Mouse (Mus musculus) heart, postnatal 4 days (tissue): ENCODE data around the gene Pdlim5. TPM values are rescaled to one million over a fixed set of nuclear protein-coding genes. Genes with fewer than 3 reads are reported as not detected.
A peak's percentile ranks its signal among the peaks of the same experiment; 100 is the strongest.
"Not testable (repeated sequence)": the region's sequence is repeated elsewhere in the genome, so short reads cannot be mapped to it uniquely, and the experiment has no call there.

Experiments
- DNase-seq: peaks from one replicate; pipeline ENCODE4 v3.0.0; 2021
- total RNA-seq, 2 experiments: library from RNA; stranded (reverse); gene quantifications; 2 replicates each; pipeline ENCODE4 v1.2.3; 2021

Pdlim5 gene
- total RNA-seq, result 100 to 1,000 TPM; 480 to 524 TPM

DNA sequence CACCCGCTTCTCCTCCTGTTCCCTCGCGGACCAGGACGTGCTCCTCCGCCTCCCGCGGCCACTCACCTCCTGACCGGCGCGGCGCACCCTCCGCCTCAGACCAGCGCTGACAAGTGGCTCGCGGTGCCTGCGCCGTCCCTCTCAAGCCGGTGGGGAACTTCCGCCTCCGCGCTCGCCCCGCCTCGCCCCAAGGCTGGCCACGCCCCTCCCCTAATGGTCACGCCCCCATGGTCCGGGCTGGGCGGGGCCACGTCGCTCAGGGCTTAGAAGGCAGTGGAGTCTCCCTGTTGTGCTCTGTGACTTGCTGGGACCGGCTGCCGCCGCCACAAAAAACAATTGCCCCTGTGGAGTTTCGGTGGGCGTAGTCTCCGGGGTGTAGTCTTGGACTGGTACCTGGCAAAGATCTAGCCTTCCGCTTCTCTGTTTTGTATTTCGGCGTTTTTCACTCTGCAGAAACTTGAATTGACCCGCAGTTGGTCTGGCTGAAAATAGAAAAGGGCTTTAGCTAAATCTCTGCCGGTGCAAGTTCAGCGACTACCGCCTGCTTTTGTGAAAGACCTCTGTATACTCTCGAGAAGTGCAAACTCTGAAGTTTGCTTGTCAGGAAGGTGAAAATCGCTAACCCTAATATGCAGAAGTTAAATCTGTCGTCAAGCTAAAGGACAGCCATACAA lies at the start of gene Pdlim5:
Gene Pdlim5 (minus strand): TSS at position 177 of the 674 bp plus-strand sequence.
- peak; percentile 99 for DNase-seq

DNA sequence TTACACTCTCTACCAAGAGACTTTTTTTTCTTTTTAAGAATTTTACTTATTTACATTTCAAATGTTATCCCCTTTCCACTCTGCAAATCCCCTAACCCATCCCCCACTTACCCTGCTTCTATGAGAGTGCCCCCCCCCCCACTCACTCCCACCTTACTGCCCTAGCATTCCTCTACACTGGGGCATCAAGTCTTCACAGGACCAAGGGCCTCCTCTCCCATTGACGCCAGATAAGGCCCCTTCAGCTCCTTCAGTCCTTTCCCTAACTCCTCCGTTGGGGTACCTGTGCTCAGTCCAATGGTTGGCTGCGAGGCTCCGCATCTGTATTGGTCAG lies 48.2 kb upstream of the Pdlim5 start:
- DNase-seq, result no peak

DNA sequence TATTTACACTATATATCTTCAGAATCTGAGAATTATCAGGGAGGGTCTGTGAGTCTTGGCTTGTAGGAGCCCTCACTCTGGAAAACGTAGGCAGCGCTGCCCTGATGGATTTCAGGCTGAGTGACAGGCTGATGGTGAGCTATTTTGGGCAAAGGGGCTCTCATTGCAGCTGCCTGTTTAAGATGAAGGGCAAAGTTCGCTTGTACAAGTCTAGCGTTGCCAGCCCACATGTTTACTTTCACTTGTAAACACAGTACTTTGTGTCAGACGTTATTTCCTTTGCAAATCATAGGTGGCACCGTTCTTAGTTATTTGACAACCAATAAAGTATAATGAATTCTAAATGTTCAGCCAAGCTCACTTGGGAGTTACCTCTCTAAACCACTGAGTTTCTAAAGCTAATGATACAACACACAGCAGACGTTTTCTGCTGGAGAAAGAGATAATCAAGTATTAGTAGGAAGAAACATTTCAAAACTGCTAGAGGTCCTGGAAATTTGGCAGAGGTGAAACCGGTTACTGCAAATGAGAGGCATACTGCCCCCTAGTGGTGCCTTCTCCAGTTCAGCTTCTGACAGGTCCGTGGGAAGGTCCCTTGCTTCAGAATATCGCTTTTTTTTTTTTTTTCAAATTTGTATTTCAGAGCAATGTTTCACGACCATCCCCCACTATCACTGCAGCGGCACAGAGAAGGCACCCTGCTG lies 47.7 kb upstream of the Pdlim5 start:
- DNase-seq, result peak; percentile 97

DNA sequence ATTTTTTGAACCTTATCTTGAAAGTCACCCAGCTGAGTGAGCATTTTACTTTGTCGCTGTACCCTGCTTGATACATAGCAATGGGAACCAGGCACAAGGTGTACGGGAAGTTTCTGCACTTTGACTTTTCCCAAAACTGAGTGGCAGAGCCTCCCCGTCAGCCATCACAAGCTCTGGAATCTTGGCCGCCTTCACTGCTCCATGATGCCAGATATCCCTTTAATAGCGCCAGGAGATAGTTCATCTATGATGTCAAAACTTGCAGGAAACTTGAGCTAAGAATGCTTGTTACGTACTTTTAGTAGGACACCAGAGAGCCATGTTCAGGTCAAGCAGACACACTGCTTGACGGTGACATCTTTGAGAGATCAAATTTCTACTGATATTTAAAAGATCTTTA lies 46.7 kb upstream of the Pdlim5 start:
- peak; percentile 55 for DNase-seq

DNA sequence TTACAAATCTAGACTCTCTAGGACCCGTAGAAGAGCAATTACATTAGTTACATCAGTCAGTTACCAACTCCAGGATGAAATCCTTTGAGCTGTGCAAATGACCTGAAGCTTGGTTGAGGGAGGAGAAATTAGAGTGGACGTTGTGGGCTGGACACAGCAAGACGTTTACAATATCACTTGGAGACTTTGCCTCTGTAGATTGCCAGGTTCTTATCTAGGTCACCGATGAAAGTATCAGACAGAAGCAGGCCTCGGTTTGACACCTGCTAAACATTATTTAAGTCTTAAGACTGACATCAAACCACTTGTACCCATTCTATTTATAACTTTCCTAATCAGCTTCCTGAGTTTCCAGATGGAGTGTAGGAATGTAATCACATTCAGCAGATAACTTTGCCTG lies 45.6 kb upstream of the Pdlim5 start:
- no peak for DNase-seq

DNA sequence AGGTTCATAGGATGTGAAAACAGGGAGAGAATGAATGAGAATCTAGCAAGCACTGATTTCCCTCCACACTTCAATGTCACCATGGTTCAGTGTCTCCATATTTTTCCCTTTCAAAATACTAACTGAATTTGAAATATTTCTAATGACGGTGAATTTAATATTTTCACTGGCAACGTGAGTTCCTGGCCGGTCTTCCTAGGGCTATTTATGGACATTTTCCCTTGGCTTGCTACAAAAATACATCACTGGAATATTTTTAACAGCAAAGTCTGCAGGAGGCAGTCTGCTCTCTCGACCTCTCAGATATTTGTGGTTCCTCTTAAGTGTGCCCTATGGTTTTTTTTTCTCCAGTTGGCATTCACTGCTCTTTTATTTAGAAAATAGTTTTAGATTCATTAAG lies 44.7 kb upstream of the Pdlim5 start:
- peak; percentile 24 for DNase-seq

DNA sequence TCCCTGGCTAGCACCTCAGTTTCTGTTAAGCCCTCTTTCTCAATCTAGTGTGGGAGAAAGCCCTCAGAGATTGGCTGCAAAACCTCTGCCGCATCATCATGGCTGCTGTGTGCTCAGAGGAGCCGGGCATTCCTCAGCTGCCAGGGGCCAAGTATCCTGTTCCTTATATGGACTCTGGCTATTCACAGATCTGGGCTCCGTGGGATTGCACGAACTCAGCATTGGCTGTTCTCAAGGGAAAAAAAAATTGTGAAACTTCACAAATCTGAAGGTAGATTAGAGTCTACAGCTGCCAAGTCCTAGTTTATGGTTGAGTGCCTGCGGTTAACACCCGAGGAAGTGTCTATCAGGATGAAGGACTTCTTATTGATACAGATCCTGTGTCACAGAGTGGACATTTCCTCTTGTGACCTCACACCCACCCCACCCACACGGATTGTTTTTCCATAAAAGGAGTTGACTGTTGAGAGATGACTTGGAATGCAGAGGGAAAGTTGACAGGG lies 44.1 kb upstream of the Pdlim5 start:
- peak; percentile 77 for DNase-seq

DNA sequence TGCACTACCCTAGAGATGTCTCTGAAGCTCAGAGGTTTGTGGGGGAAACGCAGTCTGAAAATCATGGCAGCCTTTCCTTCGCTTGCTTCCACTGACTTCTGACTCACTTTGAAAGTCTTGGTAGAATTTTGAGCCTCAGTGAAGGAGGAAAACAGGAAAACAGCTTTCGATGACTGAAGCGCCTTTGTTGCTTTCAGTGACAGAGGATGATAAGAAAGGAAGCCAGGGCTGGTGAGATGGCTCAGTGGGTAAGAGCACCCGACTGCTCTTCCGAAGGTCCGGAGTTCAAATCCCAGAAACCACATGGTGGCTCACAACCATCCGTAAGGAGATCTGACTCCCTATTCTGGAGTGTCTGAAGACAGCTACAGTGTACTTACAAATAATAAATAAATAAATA lies 43.1 kb upstream of the Pdlim5 start:
- not testable (repeated sequence) for DNase-seq

DNA sequence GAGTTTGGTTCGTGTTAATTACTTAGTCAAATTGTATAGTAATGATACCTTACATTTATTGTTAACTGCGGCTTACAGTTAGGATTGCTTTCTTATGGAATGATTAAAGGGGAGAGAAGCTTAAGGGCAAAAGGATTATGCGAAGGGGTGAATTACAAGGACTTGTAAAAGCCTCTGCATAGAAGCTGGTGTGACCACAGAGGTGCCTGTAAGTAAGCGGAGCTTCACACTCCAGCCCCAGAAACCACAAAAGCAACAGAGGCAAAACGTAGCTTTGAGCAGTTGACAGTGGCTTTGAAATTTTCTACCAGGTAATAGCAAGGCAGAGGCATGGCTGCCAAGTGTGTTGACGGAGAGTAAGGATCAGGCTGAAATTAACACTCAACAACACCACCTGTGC lies 41.3 kb upstream of the Pdlim5 start:
- DNase-seq, result no peak

DNA sequence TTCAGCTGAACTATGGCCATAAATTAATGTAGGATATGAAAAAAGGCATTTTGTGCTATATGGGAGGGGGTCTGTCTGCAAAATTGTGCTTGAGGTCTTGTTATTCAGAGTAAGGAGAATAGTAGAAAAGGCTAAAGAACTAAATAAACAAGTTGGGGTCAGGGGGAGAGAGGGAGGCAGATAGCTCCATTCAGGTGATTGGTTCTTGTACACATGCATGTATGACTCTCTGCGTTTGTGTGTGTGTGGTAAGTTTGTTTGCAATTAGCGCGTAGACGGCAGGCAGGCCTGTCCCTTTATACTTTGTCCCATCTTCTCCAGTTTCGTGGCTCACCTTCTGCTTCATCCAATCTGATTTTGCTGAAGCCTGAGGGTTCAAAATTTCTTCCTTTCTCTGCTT lies 40.7 kb upstream of the Pdlim5 start:
- no peak for DNase-seq

DNA sequence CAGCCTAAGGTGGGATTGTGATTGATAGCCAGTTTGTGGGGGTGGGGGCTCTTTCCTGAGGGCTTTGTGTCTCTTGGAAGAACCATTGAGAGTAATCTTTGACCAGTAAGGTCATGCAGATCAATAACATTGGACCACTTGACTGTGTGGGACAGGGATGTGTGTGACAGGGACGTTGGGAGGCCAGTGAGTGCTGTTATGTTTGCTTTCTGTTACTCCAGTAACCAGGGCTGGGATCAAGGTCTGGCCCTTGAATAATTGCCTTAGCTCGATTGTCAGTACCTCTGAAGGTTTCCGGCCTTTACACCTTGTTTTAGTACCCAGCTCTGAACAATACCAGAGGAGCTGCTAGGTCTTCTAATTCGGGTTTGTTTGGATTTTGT lies 39.3 kb upstream of the Pdlim5 start:
- DNase-seq, result no peak

DNA sequence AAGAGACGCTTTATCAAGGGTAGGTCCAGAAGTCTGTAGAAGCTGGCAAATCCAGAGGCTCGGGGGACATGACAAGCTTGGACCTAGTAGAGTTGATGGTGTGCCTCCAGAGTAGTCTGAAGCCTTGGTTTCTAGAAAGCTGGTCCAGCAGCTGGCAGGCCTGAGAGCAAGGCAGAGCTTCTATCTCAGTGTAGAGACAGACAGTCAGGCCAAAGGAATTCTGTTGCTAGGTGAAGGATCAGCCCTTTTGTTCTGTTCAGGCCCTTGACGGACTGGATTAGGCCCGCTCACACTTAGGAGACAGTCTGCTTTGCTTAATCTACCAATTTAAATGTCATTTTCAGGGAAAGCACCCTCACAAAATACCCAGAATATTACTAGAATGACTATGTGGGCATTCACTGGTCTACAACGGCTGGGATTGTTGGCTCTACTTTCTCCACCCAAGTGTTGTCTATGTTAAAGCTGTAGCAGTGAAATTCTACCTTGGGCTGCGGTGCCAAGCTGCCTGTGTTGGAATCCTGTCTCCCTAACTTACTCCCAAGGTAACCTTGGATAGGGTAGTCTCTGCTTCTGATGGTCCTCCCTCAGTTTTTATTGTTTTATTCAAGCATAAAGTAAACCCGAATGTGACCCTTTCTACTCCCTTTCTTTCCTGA lies 38.8 kb upstream of the Pdlim5 start:
- no peak for DNase-seq

DNA sequence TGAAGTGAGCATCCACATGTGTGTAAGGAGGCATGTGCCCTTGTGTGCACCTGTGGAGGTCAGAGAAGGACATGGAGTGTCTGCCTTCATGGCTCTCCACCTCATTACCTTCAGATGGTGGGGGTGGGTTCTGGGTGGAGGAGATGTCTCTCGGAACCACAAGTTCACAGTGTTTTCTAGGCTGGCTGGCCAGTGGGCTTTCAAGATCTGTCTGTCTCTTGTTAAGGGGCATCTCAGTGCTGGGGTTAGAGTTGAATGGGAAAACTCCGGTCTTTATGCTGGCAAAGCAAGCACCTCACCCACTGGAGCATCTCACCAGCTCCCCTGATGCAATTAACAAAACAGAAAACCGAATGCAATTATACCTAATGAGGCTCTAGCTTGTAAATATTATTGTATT lies 36.0 kb upstream of the Pdlim5 start:
- no peak for DNase-seq

DNA sequence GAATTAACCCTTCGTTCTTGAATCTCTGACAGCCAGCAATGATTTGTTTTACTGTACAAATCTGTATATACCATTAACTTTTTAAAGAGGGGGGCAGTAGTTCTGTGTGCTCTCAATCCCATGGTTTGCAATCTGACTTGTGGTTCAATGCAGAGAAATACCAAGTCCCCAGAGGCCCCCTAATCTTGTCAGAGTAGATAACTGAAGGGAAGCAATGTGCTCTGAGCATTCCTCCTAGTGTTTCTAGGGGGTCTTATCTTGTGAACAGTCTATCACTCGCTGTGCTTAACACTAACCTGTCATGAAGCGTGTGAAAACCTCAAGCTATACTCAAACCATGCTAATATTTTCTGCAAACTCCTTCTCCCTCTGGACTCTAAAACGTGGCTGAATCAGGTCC lies 34.6 kb upstream of the Pdlim5 start:
- no peak for DNase-seq

DNA sequence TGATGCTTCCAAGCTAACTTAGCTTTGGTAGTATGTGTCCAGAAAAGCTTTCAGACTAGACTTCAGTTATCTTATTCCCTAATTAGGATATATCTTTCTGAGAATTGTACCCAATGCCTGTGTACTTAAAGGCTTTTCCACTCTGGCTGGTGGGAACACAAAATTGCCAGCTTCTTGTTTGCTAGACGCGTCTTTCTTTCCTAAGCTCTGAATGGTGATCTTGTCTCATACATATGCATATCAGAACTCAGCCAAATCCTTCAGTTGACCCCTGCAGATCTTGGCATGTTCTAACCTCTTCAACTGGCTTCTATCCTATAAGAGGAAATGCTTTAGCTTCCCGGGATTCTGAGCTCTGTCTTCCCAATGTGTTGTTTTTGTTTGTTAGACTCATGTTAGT lies 31.3 kb upstream of the Pdlim5 start:
- DNase-seq, result no peak

DNA sequence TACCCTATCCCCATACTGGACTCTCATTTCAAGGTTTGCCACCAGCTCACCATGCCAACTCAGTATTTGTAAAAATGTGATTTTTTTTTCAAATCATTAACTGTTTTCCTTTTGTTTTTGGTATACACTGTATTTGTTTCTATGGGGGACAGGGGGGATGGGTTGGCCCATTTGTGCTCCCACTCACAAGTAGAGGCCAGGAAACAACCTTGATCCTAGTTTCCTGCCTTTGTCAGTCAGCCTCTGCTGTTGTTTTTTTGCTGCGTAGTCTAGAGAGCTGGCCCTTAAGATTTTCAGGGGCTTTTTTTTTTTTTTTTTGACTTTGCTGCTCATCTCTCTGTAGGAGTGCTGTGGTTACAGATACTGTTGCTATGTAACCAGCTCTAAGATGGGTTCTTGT lies 28.6 kb upstream of the Pdlim5 start:
- DNase-seq, result no peak

DNA sequence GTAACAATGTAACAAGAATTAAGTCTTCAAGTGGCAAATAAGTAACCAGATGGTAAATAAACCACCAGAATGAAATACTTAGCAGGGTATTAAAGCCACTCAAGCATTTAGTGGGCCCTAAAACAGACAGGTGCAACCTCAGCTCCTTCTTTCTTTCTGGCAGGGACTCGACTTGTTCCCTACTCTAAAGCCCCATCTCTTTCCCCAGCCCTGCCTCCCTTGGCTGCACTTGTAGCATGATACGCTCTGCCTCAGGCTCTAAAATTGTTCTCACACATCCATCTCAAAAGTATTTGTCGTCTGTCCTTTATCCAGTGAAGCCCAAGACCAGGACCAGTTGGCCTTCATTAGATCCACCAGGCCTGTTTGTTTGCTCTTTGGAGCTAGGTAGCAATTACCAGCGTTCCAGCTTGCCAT lies 28.0 kb upstream of the Pdlim5 start:
- DNase-seq, result no peak

DNA sequence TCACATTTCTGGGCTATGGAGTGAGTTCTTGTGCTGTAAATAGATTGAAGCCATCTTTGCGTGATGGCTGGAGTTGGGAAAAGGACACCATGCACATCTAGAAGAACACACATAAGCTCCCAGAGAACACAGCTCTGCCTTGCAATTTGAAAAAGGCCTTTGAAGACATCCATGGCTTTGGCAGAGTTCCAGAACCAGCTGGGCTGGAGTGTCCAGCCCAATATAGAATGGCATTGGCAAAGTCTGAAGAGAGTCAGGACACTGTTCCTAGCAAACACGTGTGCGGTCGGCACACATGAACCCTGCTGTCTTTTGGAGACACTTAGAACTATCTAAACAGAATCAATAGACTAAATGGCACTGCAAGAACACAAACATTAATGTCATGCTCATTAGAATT lies 26.7 kb upstream of the Pdlim5 start:
- DNase-seq, result peak; percentile 70

DNA sequence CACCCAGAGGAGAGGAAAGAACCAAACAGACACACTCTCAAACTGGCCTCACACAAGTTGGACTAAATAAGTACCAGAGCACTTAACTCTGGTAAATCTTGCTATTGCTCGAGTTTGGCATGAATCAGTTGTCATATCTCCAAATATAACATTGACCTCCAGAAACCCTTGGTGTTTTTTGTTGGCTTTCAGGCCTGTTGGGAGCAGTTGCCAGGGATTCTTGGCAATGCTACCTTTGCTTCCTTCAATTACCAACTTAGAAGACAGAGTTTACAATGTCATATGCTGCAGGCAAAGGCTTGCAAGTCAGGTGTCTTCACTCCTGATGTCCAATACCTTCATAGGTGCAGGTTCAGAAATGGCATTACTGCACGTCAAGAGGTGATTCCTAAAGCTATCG lies 26.0 kb upstream of the Pdlim5 start:
- DNase-seq, result no peak

DNA sequence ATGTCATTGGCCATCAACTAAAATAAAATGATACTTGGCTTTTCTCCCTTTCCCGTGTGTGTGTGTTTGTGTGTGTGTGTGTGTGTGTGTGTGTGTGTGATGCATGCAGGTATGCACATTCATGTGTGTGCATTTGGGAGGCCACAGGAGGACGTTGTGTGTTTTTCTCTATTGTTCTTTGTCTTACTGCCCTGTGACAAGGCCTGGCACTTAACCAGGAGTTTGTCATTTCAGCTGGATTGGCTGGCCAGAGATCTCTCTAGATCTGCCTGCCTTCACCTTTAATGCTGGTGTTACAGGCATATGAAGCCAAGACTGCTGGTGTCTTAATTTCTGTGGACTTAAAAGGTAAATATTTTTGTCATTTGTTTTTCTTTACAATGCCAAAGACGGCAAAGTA lies 22.5 kb upstream of the Pdlim5 start:
- DNase-seq, result no peak

DNA sequence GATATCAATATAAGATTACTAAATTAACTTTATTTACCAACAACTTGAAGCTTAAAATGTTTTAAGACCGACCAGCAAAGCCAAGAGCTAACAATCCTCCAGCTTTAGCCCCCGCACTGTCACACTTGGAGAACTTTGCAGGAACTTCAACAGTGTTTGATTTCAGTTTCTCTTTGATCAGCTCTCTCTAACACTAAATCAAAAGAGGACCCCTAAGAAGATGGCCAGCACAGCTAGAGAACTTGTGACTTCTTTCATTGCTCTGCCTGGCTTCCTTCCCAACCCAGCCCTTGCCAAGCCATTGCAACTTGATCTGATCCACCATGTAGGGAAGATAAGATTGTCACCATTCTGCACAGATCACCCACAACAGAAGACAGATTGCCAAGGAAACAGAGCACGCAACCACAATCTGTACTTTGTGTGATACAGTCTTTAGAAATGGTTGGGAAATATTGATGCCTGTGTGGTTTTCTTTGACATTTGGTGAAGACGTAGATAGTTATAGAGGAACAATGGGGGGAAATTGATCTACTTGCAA lies 17.9 kb upstream of the Pdlim5 start:
- DNase-seq, result no peak

DNA sequence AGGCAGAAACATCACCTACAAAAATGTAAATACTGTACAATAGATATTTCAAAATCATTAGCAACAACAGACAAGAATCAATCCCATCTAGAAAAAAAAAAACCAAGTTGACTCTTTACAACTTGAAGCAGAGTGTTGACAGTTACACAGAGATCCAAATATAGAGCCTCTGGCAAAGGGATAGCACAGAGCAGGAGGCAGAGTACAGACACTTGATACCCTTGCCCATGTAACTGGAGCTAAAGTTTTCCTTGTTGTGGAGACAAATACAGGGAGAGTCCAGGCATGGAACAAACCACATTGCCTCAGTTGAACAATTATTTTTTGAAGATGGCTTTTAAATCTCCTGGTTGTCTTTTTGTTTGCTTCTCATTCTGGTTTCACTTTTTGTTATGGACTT lies 15.4 kb upstream of the Pdlim5 start:
- no peak for DNase-seq

DNA sequence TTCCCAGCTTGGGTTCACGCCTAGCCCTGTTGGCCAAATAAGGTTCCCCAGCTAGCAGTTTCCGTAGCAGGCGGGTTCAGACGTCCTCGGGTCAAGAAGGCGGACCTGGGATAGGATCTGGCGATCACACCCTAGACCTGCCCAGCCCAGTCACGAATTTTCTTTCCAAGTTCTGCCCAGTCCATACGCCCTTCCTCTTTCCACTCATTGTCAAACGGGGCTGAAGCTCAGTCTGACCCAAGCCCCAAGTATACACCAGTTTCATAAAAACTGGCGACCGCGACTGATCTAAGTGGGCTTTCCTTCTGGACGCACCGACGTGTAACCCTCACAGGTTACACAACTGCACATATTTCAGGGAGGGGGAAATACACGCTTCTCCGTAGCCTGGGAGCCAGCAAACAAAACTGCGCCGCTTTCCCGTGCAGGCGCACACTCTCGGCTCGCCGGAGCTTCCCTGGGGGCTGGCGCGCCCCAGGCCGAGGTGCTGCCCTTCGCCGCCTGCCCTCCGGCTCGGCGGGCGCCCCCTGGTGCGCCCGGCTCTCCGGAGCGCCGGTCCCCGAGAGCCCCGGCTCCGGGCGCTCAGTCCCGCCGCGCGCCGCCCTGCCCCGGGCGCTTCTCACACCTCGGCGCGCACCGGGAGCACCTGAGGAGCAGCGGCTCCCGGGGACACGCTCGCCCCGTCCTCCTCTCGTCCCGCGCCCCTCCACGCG lies 544 bp downstream of the Pdlim5 start:
- DNase-seq, result peak; percentile 85
